Mouse (Mus musculus) G1E (cell line): Measurements from ENCODE around the gene Cdk12. TPM values are rescaled to one million over a fixed set of nuclear protein-coding genes. Genes with fewer than 3 reads are reported as not detected.

Source experiments
- ATAC-seq: 2 replicates; pipeline ENCODE4 v1.8.0; 2016; ENCODE audit warnings: mild to moderate bottlenecking; ENCODE audit not compliant: insufficient number of reproducible peaks, poor library complexity, low FRiP score, severe bottlenecking; ENCODE audit errors: extremely low read depth
- DNase-seq: peaks from one replicate; pipeline ENCODE4 v3.0.0; 2012; ENCODE audit warnings: low spot score
- H3K27me3 ChIP-seq: 2 replicates; pipeline ENCODE4 v1.6.1; 2012; ENCODE audit warnings: mild to moderate bottlenecking, low read length, inconsistent platforms; ENCODE audit not compliant: insufficient read depth
- H3K36me3 ChIP-seq: replicated peaks from 2 replicates; pipeline ENCODE3; 2012; ENCODE audit warnings: mild to moderate bottlenecking, inconsistent platforms
- H3K4me1 ChIP-seq: 2 replicates; pipeline ENCODE4 v1.6.1; 2012; ENCODE audit warnings: low read depth, low read length, inconsistent platforms, mixed read lengths; ENCODE audit not compliant: insufficient read depth
- H3K4me3 ChIP-seq: 2 replicates; pipeline ENCODE4 v1.5.1; 2012; ENCODE audit warnings: low read depth, mild to moderate bottlenecking, inconsistent platforms, low read length, moderate library complexity, mixed read lengths
- H3K9me3 ChIP-seq: replicated peaks from 2 replicates; pipeline ENCODE4 v1.6.1; 2012; ENCODE audit warnings: inconsistent platforms
- CTCF ChIP-seq: IDR thresholded peaks from 2 replicates; pipeline ENCODE4 v1.5.1; 2012; ENCODE audit warnings: low read depth, low read length, inconsistent platforms, mixed read lengths
- GATA1 ChIP-seq: IDR thresholded peaks from 2 replicates; pipeline ENCODE4 v1.6.1; 2012; ENCODE audit warnings: borderline replicate concordance, low read length, inconsistent platforms, mixed read lengths
- GATA2 ChIP-seq: IDR thresholded peaks from 2 replicates; pipeline ENCODE4 v1.6.1; 2012; ENCODE audit warnings: low read depth, low read length, inconsistent platforms, borderline replicate concordance
- POLR2AphosphoS5 ChIP-seq: IDR thresholded peaks from 2 replicates; pipeline ENCODE4 v1.6.1; 2012; ENCODE audit warnings: low read depth, low read length, inconsistent platforms; ENCODE audit not compliant: insufficient replicate concordance
- TAL1 ChIP-seq: conservative IDR thresholded peaks from 2 replicates; pipeline ENCODE4 v1.6.1; 2012; ENCODE audit warnings: low read depth, low read length, inconsistent platforms, mixed read lengths
- polyA plus RNA-seq: library from polyadenylated mRNA; stranded (reverse); fragments of >175 nt; gene quantifications from 2 replicates; pipeline ENCODE4 v1.2.3, GENCODE M21; 2012
- total RNA-seq, 2 experiments: library from RNA; stranded (forward) in 1 of 2; stranded (reverse) in 1 of 2; fragments of 200-1000 nt in 1 of 2; fragments of >200 nt in 1 of 2; fragmentation: Nextera tagmentation in 1 of 2; gene quantifications; 2 replicates each; pipeline ENCODE4 v1.2.3; 2014 to 2017

The Cdk12 gene
- total and polyA plus RNA-seq, 3 experiments, result 20.4 to 93.7 (median 54.0) TPM

GRCm38 (mm10) chr11:98270466-98270865, 67.6 kb downstream of the Cdk12 start:
- Histone ChIP-seq H3K27me3 (no peaks in the 10 kb centered on the region), H3K36me3 (peaks cover 92% of the 10 kb centered on the region), H3K4me3 (no peak overlapping the region), H3K9me3 (no peaks in the 10 kb centered on the region), H3K4me1 (no peaks in the 10 kb centered on the region)
- DNase-seq (no peak), ATAC-seq (no peak)
- TF ChIP-seq GATA2 (no peak), CTCF (no peak), POLR2AphosphoS5 (no peak), TAL1 (no peak), GATA1 (no peak)

GRCm38 (mm10) chr11:98283740-98284139, 80.9 kb downstream of the Cdk12 start:
- Histone ChIP-seq H3K4me3 (no peak overlapping the region), H3K36me3 (peaks cover 8% of the 10 kb centered on the region), H3K27me3 (peaks cover 10% of the 10 kb centered on the region), H3K9me3 (no peaks in the 10 kb centered on the region), H3K4me1 (no peaks in the 10 kb centered on the region)
- TF ChIP-seq GATA1 (no peak), CTCF (no peak), POLR2AphosphoS5 (no peak), TAL1 (no peak), GATA2 (no peak)
- ATAC-seq, result no peak
- no peak for DNase-seq

GRCm38 (mm10) chr11:98284230-98284629, 81.4 kb downstream of the Cdk12 start:
- Histone ChIP-seq H3K36me3 (peaks cover 4% of the 10 kb centered on the region), H3K4me3 (no peak overlapping the region), H3K9me3 (no peaks in the 10 kb centered on the region), H3K27me3 (peaks cover 12% of the 10 kb centered on the region), H3K4me1 (no peaks in the 10 kb centered on the region)
- no peak for DNase-seq
- no peak for ATAC-seq
- no peak for TF ChIP-seq TAL1
- no peak for TF ChIP-seq GATA1
- TF ChIP-seq POLR2AphosphoS5, result no peak
- TF ChIP-seq GATA2, result no peak
- no peak for TF ChIP-seq CTCF

- no peak overlapping the region for H3K4me3 ChIP-seq
- ATAC-seq (no peak), DNase-seq (no peak)
- no peaks in the 10 kb centered on the region for H3K36me3 ChIP-seq
- H3K27me3 ChIP-seq, result peaks cover 17% of the 10 kb centered on the region
- no peaks in the 10 kb centered on the region for H3K9me3 ChIP-seq
- H3K4me1 ChIP-seq, result no peaks in the 10 kb centered on the region
- TF ChIP-seq GATA1 (no peak), POLR2AphosphoS5 (no peak)
These were observed 82.5 kb downstream of the Cdk12 start for GRCm38 (mm10) chr11:98285368-98285767.

GRCm38 (mm10) chr11:98287531-98287930, 84.7 kb downstream of the Cdk12 start:
- no peak for ATAC-seq
- TF ChIP-seq POLR2AphosphoS5 (no peak), CTCF (no peak), GATA1 (no peak)
- H3K4me3 ChIP-seq, result no peak overlapping the region
- DNase-seq, result no peak
- H3K9me3 ChIP-seq, result no peaks in the 10 kb centered on the region
- H3K27me3 ChIP-seq, result peaks cover 17% of the 10 kb centered on the region
- H3K36me3 ChIP-seq, result no peaks in the 10 kb centered on the region
- H3K4me1 ChIP-seq, result no peaks in the 10 kb centered on the region

GRCm38 (mm10) chr11:98287961-98288360, 85.1 kb downstream of the Cdk12 start:
- Histone ChIP-seq H3K9me3 (no peaks in the 10 kb centered on the region), H3K27me3 (peaks cover 17% of the 10 kb centered on the region), H3K4me1 (no peaks in the 10 kb centered on the region), H3K36me3 (no peaks in the 10 kb centered on the region), H3K4me3 (no peak overlapping the region)
- ATAC-seq (no peak), DNase-seq (no peak)
- no peak for TF ChIP-seq GATA1
- no peak for TF ChIP-seq POLR2AphosphoS5
- TF ChIP-seq GATA2, result no peak
- no peak for TF ChIP-seq CTCF
- no peak for TF ChIP-seq TAL1

- Histone ChIP-seq H3K4me1 (peaks cover 4% of the 10 kb centered on the region; the same call in 1 of the 2 replicates), H3K9me3 (no peaks in the 10 kb centered on the region), H3K4me3 (no peak overlapping the region), H3K36me3 (no peaks in the 10 kb centered on the region), H3K27me3 (peaks cover 27% of the 10 kb centered on the region)
- DNase-seq (no peak), ATAC-seq (no peak)
- TF ChIP-seq CTCF (no peak), GATA1 (no peak), TAL1 (no peak), POLR2AphosphoS5 (no peak), GATA2 (no peak)
These were observed 87.0 kb downstream of the Cdk12 start for GRCm38 (mm10) chr11:98289873-98290272.
